Mouse (Mus musculus) ovary, postnatal 10 days (tissue): ENCODE results near the gene Olfr248.
"Not testable (repeated sequence)": the region's sequence is repeated elsewhere in the genome, so short reads cannot be mapped to it uniquely, and the experiment has no call there.

Source experiments
- DNase-seq: peaks from one replicate; pipeline ENCODE4 v3.0.0; 2022; ENCODE audit warnings: low spot score

Olfr248 gene

DNA sequence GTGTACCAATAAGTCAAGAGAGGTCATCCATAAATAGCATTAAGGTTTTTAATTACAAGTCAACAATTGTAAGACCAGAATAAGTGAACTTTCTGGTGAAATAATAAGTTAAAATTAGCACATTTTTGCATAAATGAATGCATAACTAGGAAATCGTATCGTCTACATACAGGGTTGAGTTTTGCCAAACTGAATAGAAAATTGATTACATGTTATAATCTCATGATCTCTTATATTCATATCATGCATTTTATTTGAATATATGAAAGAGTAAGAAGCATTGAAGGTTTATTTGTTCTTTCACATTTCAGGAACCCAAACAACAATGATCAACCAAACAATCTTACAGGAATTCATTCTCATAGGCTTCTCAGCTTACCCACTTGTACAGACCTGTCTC, at the start of gene Olfr248:
TSS of gene Olfr248 (plus strand) at position 301 of the 400 bp plus-strand sequence.
- DNase-seq, result no peak

DNA sequence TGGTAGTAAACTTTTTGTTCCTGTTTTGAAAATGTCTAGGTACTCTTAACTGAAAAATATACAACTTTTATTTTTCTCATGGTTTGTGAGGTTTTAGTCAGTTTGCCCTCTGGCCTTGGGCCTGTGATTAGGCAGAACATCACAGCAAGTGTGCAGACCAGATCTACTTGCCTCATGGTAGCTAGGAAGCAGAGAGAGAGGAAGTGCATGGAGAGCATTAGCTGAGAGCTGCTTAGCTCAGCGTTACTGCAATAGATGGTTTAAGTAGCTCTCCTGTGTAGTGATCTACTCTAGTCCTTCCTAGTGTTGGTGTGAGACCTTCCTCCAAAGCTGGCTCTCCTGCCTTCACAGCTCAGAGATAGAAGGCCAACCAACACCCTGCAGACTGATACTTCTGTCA, 37.2 kb upstream of the Olfr248 start:
- DNase-seq, result not testable (repeated sequence)

DNA sequence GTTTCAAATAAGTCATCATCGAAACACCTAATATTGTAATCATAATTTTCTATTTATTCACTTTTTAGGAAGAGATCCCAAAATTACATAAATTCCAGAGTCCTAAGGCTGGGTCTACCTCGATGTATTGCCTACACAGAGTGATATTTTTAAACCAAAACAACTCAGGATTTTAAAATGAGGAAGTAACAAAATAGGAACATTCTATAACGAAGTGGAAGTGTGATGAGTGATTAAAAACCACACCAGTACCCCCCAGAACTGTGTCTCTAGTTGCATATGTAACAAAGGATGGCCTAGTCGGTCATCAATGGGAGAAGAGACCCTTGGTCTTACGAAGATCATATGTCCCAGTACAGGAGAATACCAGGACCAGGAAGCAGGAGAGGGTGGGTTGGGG, 36.2 kb upstream of the Olfr248 start:
- no peak for DNase-seq

DNA sequence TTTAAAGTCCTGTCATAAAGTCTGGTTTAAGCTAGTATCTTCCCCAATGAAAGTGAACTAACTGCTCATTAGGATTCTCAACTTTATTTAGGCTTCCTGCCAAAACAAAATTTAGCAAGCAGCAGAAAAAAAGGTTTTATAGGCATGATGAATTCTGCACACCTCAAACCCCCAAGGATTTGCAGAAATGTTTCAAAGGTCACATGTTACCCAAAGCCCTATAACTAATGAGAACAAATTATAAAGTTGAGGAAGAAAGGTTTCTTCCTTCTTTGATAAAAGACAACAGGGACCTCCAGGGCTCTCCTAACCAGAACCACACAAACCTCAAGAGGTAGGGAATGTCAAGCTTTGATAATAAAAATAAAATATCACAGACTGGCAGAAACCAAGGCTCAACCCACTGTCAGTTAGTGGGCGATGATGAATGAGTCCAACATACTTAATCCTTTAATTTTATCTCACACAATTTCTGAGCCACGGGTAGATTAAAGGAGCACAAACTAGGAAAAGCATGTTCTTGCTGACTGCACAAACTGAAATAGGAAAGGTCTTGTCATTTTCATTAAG, 25.9 kb upstream of the Olfr248 start, which contains the start of gene Olfr417:
TSS of gene Olfr417 (plus strand) at position 241 of the 570 bp plus-strand sequence.
- DNase-seq, result no peak

DNA sequence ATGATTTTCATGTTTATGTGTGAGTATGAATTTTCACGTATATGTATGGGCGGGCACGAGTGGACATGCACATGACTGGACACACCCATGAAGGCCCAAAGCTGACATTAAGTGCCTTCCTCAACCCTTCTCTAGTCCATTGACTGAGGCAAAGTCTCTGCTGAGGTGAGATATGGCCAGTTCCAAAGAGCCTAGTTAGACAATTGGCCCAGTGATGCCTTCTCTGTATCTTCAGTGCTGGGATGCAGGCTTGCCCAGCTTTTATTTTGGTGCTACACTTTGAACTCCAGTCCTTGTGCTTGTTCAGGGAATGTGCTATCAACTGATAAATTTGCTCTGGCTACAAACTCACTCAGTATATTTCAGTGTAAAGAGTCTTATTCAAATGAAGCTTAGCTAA, 17.0 kb upstream of the Olfr248 start:
- DNase-seq, result no peak

DNA sequence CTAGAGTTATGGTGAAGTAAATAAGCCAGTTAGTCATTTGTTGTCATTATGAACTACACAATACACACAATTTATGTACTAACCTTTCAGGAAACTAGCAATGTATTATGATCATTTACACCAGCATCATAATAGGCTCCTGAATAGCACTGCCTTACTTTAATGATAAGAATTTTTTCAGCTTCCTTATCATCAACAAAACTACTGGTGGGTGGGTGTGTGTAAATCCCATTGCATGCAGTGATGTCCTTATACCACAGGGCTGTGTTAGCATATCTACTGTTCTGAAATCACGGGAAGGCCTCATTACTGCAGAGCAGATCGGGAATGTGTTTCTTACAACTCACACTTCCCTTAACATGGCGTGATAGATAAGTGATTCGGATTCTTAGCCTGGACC, 32.1 kb downstream of the Olfr248 start:
- no peak for DNase-seq

DNA sequence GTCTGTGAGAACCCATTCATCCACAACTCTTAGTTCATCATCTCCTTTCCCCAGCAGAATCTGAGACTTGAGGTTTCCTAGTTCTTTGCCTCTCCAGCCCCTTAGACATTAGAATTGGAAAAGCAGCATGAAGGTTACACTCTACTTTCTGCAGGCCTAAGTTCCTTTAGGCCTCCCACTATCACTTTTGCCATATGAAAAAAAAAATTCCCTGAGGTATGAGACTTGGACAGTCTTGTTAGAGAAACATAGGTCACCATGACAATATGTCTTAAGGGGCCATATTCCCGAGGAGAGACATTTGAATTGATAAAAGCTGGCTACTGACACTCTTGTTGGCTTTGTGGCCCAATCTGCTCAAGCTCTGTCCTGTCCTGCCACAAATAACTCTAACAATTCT, 32.9 kb downstream of the Olfr248 start, which contains the start of gene Olfr414:
TSS of gene Olfr414 (plus strand) at position 301 of the 400 bp plus-strand sequence.
- no peak for DNase-seq

DNA sequence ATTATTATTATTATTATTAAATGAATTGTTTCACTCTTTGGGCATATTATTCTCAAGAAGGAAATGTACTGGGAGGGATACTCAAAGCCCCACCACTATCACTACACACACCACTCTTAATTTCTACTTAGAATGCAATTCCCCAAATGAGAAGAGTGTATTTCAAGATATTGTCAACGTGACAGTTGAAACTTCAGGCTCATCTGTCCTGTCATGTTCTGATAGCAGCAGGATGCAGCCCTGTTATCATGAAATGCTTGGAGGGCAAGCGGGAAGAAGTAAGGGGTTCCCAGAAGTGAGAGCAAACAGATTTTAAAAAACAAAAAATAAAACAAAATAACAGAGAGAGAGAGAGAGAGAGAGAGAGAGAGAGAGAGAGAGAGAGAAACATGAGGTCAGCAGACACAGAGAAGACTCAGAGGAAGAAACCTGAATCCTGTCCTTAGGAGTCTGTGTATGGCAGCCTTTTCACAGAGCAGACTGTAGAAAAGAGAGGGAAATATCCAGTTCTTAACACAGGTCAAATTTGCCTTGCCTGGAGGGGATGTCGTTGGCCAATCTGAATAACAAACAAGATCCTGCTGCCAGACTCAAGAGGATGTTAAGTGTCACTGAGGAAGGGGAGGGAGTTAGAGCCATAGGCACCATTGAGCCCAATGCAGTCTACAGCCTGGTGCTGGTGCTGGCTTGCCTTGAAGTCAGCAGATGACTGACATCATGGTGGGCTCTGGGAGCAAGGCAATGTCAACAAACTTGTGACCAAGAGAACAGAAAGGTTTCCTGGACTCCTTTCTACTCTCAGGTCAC, 35.5 kb downstream of the Olfr248 start:
- no peak for DNase-seq

DNA sequence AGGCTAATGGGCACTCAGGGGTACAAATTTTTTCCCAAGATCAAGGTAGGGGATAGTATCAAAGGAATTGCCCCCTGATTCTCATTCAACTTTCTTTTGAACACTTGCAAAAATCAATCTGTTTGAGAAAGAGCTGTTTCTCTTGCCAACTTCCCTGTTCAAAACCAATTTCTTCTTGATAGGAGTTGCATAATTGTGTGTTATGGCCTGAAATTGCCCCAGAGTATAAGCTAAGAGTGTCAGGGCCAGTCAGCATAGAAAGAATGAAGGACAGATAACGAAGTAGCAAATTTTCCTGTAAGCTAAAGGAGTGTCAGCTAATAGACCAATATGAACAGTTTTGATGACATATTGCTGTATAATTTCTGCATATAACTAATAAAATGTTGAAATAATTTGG, 36.6 kb downstream of the Olfr248 start:
- DNase-seq, result no peak

DNA sequence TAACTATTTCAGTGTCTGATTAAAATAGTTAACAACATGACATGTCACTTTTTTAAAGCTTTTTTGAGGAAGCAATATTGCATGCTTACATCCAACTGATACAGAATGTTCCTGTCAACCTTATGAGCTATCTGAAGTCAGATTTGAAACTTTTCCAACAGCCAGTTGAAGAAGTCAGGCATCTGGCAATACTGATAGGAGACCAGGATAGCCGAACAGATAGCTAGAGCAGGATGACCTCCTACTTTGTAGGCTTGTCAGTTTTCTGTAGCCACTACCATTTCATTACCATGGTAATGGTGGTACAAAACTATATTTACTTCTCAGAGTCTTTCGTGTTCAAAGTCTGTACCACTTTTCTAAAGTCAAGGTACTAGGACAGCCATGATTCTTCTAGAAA, 37.6 kb downstream of the Olfr248 start:
- DNase-seq, result no peak

DNA sequence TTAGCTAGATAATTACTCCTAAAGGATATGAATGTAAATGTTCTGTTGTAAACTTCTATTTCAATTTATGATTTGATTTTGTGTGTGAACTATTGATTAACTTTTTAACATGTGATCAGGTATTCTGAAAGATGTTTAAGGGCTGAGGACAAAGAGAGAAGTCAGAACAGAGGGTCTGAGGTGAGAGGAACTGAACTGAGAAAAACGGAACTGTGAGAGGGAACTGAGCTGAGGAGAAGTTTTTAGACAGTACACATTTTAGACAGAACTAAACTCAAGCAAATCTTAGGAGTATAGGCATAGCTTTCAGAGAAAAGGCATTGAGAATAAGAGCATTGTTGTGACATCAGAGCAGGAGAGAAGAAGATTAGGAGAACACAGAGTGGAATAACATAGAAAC, 43.3 kb downstream of the Olfr248 start:
- no peak for DNase-seq
